Mouse (Mus musculus) hindbrain, postnatal 0 days (tissue): ENCODE data around the gene Gm49325. TPM values are rescaled to one million over a fixed set of nuclear protein-coding genes. Genes with fewer than 3 reads are reported as not detected.

Experiments used
- ATAC-seq: fragments of 200-750 bp; cut with Nextera tagmentation; 2 replicates; pipeline ENCODE4 v1.8.0; 2017; ENCODE audit warnings: mild to moderate bottlenecking, moderate TSS enrichment, moderate library complexity
- DNase-seq: peaks from one replicate; pipeline ENCODE4 v3.0.0-alpha.2; 2015; ENCODE audit warnings: low spot score
- H3K27ac ChIP-seq: fragments of 300-500 bp; sonication (generic); 2 replicates; pipeline ENCODE4 v1.5.1; 2014; ENCODE audit warnings: mild to moderate bottlenecking
- H3K27me3 ChIP-seq: fragments of 300-500 bp; sonication (generic); 2 replicates; pipeline ENCODE4 v1.6.1; 2014; ENCODE audit warnings: low read length, mixed read lengths; ENCODE audit not compliant: insufficient read depth
- H3K36me3 ChIP-seq: fragments of 300-500 bp; sonication (generic); 2 replicates; pipeline ENCODE4 v1.6.1; 2014; ENCODE audit warnings: low read length, mixed read lengths; ENCODE audit not compliant: insufficient read depth
- H3K4me1 ChIP-seq: fragments of 300-500 bp; sonication (generic); 2 replicates; pipeline ENCODE4 v1.6.1; 2014; ENCODE audit warnings: antibody characterized with exemption, low read length, mixed read lengths; ENCODE audit not compliant: insufficient read depth
- H3K4me2 ChIP-seq: fragments of 300-500 bp; sonication (generic); 2 replicates; pipeline ENCODE4 v1.6.1; 2014; ENCODE audit warnings: low read depth, mild to moderate bottlenecking, low read length, moderate library complexity, mixed read lengths
- H3K4me3 ChIP-seq: fragments of 300-500 bp; sonication (generic); 2 replicates; pipeline ENCODE4 v1.5.1; 2014; ENCODE audit warnings: low read length
- H3K9ac ChIP-seq: fragments of 300-500 bp; sonication (generic); replicated peaks from 2 replicates; pipeline ENCODE4 v1.6.1; 2014; ENCODE audit warnings: mild to moderate bottlenecking, low read length, moderate library complexity, mixed read lengths
- H3K9me3 ChIP-seq: fragments of 300-500 bp; sonication (generic); 2 replicates; pipeline ENCODE4 v1.6.1; 2016; ENCODE audit warnings: low read length, mixed read lengths
- CTCF ChIP-seq: IDR thresholded peaks from 2 replicates; pipeline ENCODE4 v1.5.1; 2016; ENCODE audit warnings: antibody characterized with exemption, control low read depth, low read depth
- WGBS: fragments of 180-500 bp; shearing (Covaris S2); extraction: QIAGEN DNeasy Blood & Tissue Kit; methylation state at CpG from one replicate; pipeline ENCODE4 v1.1.7; 2014; 5-methylcytosine and 5-hydroxymethylcytosine counted together
- polyA plus RNA-seq: library from polyadenylated mRNA; unstranded; fragments of >200 nt; fragmentation: Nextera tagmentation; extraction: Ambion mirVana; gene quantifications from 2 replicates; pipeline ENCODE4 v1.2.1, GENCODE M21; 2015
- total RNA-seq: library from RNA; depleted of rRNA; stranded (reverse); fragments of >200 nt; gene quantifications from 2 replicates; pipeline ENCODE4 v1.2.3, GENCODE M21; 2014

Gm49325 gene
- total and polyA plus RNA-seq, 2 experiments from 2014 or later, result 11.1 TPM; not detected in 1

GRCm38 (mm10) chr10:77627497-77627896 lies 21.5 kb downstream of the Gm49325 start:
- DNase-seq (peak; percentile 87), ATAC-seq (peak; percentile 65)
- peak; percentile 99 for TF ChIP-seq CTCF
- Histone ChIP-seq H3K36me3 (peaks cover 7% of the 10 kb centered on the region; the same call in 1 of the 2 replicates), H3K4me1 (peaks cover 12% of the 10 kb centered on the region; the same call in 1 of the 2 replicates), H3K27me3 (no peaks in the 10 kb centered on the region), H3K27ac (no peak overlapping the region), H3K9me3 (no peaks in the 10 kb centered on the region), H3K4me3 (no peak overlapping the region), H3K4me2 (no peak overlapping the region), H3K9ac (no peak overlapping the region)
- WGBS, result 31% methylated on average over 2 of the region's 2 CpGs

GRCm38 (mm10) chr10:77629163-77629562 lies 23.2 kb downstream of the Gm49325 start:
- peaks cover 5% of the 10 kb centered on the region; the same call in 1 of the 2 replicates for H3K4me1 ChIP-seq
- peaks cover 13% of the 10 kb centered on the region; the same call in 1 of the 2 replicates for H3K36me3 ChIP-seq
- H3K4me2 ChIP-seq, result no peak overlapping the region
- H3K9ac ChIP-seq, result no peak overlapping the region
- no peaks in the 10 kb centered on the region for H3K27me3 ChIP-seq
- WGBS, result 86% methylated on average over 3 of the region's 3 CpGs
- no peak overlapping the region for H3K27ac ChIP-seq
- ATAC-seq, result no peak
- no peaks in the 10 kb centered on the region for H3K9me3 ChIP-seq
- no peak overlapping the region for H3K4me3 ChIP-seq
- no peak for TF ChIP-seq CTCF
- DNase-seq, result no peak

GRCm38 (mm10) chr10:77629970-77630369 lies 24.0 kb downstream of the Gm49325 start:
- Histone ChIP-seq H3K27ac (no peak overlapping the region), H3K4me1 (no peaks in the 10 kb centered on the region), H3K9me3 (no peaks in the 10 kb centered on the region), H3K27me3 (no peaks in the 10 kb centered on the region), H3K4me3 (no peak overlapping the region), H3K9ac (no peak overlapping the region), H3K4me2 (no peak overlapping the region), H3K36me3 (peaks cover 17% of the 10 kb centered on the region; the same call in 1 of the 2 replicates)
- no peak for ATAC-seq
- 77% methylated on average over 1 of the region's 1 CpGs for WGBS
- DNase-seq, result no peak
- TF ChIP-seq CTCF, result peak; percentile 55

- no peak overlapping the region for H3K9ac ChIP-seq
- H3K27ac ChIP-seq, result peak overlapping the region; percentile 45; the same call in 1 of the 2 replicates
- WGBS, result 78% methylated on average over 6 of the region's 6 CpGs
- no peaks in the 10 kb centered on the region for H3K27me3 ChIP-seq
- H3K4me2 ChIP-seq, result no peak overlapping the region
- DNase-seq (no peak), ATAC-seq (no peak)
- H3K9me3 ChIP-seq, result no peaks in the 10 kb centered on the region
- TF ChIP-seq CTCF, result no peak
- H3K36me3 ChIP-seq, result peaks cover 17% of the 10 kb centered on the region
- H3K4me1 ChIP-seq, result no peaks in the 10 kb centered on the region
- H3K4me3 ChIP-seq, result no peak overlapping the region
Observed at GRCm38 (mm10) chr10:77634016-77634415, 28.0 kb downstream of the Gm49325 start.

GRCm38 (mm10) chr10:77634452-77635231 lies 28.6 kb downstream of the Gm49325 start:
- TF ChIP-seq CTCF, result peak; percentile 29
- peak; percentile 45 for DNase-seq

GRCm38 (mm10) chr10:77636234-77636922 lies 30.4 kb downstream of the Gm49325 start:
- Histone ChIP-seq H3K4me2 (no peak overlapping the region), H3K27ac (no peak overlapping the region), H3K4me1 (no peaks in the 10 kb centered on the region), H3K9me3 (no peaks in the 10 kb centered on the region), H3K9ac (no peak overlapping the region), H3K36me3 (peaks cover 18% of the 10 kb centered on the region), H3K27me3 (no peaks in the 10 kb centered on the region), H3K4me3 (no peak overlapping the region)
- no peak for DNase-seq
- TF ChIP-seq CTCF, result no peak
- WGBS, result 94% methylated on average over 7 of the region's 7 CpGs
- ATAC-seq, result no peak

More at GRCm38 (mm10) chr10:77634452-77635231, 28.6 kb downstream of the Gm49325 start:
- no peak overlapping the region for H3K9ac ChIP-seq
- H3K27me3 ChIP-seq, result no peaks in the 10 kb centered on the region
- H3K4me3 ChIP-seq, result no peak overlapping the region
- WGBS, result 30% methylated on average over 13 of the region's 13 CpGs
- no peaks in the 10 kb centered on the region for H3K9me3 ChIP-seq
- H3K4me2 ChIP-seq, result no peak overlapping the region
- peak overlapping the region; percentile 55; the same call in 1 of the 2 replicates for H3K27ac ChIP-seq
- ATAC-seq, result peak; percentile 82
- peaks cover 17% of the 10 kb centered on the region for H3K36me3 ChIP-seq
- no peaks in the 10 kb centered on the region for H3K4me1 ChIP-seq
